Mouse (Mus musculus) layer of hippocampus, postnatal 36 days (tissue): ENCODE data around the gene Med17. TPM values are rescaled to one million over a fixed set of nuclear protein-coding genes. Genes with fewer than 3 reads are reported as not detected.

Source experiments
- DNase-seq, 2 experiments: peaks; one replicate each; pipeline ENCODE4 v3.0.0; 2022
- total RNA-seq, 2 experiments: library from RNA; stranded (reverse); gene quantifications; 2 replicates each; pipeline ENCODE4 v1.2.3; 2021

The Med17 gene
- total RNA-seq, 2 experiments from 2014 or later = 38.9 to 41.9 TPM

DNA sequence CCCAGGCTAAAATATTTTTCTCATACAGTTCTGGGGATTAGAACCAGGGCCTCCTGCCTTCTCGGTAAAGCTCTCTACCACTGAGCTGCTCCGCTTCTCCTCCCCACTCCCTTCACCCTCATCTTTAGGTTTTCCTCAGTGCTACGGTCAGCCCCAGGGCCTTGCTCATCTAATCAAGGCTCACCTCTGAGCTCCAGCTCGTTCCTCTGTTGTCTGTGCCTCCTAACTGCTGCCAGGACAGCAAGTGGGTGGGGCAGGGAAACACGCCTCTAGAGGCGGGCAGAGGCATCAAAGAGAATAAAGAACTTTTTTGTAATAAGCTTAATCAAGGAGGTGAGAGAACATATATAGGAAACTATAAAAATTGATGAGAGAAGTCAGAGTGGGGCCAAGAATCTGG, 8.1 kb upstream of the Med17 start:
- no peak for DNase-seq

GRCm38 (mm10) chr9:15285443-15285842, 5.7 kb upstream of the Med17 start:
- no peak for DNase-seq

DNA sequence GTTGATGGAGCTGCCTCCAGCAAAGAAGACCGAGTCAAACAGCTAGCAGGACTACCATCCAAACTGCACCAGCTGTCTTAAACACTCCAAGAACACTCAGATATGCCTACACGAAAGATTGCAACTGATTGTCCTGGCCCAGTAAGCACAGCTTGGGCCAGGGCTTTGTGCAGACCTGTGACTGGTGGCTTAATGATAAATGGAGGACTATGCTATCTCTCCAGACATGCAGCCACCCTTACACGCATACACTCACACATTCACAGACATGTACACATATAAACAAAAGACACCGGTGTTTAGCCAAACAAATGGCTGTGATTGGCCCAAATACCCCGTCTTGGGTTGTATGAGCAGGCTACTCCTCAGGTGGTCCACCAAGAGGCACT, 754 bp upstream of the Med17 start:
- no peak for DNase-seq

DNA sequence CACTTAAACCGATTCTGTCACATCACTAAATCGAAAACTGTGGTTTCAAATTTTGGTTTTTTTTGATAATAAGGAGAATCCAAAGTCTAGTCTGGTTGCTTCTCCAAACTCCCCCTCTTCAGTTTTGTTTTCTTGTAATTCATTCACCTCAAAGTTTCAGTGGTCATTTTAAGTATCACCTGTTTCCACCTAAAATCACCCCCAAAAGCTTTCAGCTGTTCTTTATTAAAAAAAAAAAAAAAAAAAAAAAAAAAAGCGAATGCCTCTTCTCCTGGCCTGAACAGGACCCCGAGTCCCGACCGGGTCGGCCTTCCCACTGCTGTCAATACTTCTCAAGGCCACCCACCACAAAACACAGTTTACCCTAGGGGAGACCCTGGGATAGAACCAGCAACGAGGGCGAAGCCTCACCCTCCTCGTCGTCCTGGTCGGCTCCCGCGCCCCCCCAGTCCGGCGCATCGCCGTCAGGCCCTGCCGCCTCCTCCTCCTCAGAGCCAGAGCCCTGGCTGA, 537 bp downstream of the Med17 start:
- DNase-seq = no peak

GRCm38 (mm10) chr9:15278343-15278742, 1.4 kb downstream of the Med17 start:
- DNase-seq = no peak

DNA sequence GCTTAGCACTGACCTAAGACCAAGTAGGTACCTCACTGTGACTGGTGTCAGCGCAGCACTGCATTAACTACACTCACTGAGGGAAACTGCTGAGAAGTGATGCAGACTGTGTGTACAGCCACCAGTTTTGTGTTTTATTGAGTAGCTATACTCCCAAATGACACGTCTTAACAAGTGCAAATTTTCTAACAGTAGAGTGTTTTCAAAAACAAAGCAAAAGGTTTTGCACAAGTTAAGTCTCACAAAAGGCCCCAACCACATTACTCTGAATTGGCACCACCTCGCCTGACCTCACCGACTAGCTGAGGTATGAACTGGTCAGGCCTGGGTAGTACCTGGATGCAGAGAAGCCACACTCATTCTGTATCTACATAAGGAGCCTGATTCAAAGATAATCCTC, 2.9 kb downstream of the Med17 start:
- DNase-seq = no peak

GRCm38 (mm10) chr9:15273981-15274380, 5.8 kb downstream of the Med17 start:
- DNase-seq = no peak

DNA sequence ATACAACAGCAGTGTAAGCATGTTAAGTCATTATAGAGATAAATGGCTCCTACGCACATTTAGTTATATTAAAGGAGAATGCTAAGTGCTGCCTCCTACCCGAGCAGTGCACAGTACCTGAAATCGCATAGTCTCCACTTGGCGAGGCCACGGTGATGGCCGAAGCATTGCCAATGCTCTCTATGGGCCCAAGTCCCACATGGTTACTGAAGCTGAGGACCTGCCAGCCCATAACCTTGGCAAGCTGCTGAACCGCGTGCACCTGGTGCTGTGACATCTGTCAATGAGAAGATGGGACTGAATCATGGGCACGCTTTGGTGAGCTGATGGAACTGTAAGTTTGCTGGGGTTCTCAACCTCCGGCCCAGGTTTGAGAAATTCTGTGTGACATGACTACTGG, 16.2 kb downstream of the Med17 start:
- no peak for DNase-seq

DNA sequence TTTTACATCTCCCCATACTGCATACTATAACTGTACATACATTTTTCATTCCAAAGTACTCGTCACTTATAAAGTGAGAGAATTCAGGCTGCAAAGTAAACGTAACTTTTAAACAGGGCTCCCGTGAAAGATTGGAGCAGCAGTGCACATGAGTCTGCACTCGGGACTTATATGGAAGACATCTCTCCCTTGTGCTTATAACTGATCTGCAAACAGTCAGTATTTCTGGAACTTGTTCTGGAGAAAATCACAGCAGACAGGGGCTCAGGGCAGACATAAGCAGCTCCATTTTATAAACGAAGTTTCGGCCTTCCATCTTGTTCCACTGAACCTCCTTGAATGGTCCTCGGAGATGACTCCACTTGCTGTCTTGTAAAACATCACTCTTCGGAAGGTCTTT, 17.8 kb downstream of the Med17 start:
- no peak for DNase-seq

DNA sequence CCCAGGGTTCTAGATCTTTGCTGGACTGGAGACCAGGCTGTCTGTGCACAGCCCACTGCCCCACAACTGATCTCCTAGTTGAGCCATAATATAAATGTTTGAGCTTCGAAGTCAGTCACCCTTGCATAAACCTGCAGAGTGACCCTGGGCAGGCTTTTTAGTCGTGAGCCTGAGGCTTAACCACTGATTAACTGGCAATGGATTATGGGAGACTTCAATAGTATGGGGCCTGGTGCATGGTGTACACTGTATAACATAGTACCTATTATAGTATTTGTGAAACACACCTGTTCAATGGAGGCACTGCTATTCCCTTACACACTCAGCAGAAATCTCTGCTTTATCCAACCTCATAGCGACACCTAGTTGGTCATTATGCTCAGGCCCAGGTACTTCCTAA, 23.5 kb downstream of the Med17 start:
- no peak for DNase-seq

DNA sequence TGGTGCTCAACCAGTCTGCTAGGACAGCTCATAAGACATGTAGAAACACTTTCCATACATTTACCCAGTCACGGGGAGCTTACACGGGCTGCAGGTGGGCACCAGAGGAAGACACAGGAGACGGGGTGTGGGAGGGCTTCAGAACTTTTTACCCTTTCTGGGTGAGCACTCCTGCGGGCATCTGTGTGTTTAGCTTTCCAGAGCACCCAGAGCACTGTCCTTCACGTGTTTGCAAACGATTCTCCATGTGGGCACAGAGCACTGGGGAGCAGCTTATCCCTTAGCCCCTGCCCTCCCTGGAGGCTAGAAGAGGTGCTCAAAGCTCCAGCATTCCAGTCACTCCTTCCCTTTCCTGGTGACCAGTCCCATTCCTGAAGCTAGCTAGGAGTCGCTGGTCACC, 25.2 kb downstream of the Med17 start:
- DNase-seq = no peak

GRCm38 (mm10) chr9:15252196-15252595, 27.5 kb downstream of the Med17 start:
- no peak for DNase-seq

DNA sequence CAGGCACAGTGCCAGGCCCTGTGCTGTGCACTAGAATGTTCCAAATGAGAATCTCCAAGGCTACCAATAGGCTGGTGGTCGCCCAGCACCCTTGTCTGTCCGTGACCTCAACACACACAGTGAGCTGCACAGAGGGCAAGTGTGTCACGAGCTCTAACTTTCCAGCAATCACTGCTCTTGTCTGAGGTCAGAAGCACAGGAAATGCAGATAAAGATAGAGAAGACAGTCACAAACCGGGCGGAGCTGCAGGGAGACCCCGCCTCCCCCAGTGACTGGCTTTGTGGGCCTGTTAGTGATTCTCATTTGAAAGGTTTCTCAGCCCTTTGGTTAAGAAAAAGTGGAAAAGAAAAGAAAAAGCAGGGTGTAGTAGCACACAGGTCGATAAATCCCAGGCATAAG, 29.4 kb downstream of the Med17 start:
- DNase-seq = no peak

DNA sequence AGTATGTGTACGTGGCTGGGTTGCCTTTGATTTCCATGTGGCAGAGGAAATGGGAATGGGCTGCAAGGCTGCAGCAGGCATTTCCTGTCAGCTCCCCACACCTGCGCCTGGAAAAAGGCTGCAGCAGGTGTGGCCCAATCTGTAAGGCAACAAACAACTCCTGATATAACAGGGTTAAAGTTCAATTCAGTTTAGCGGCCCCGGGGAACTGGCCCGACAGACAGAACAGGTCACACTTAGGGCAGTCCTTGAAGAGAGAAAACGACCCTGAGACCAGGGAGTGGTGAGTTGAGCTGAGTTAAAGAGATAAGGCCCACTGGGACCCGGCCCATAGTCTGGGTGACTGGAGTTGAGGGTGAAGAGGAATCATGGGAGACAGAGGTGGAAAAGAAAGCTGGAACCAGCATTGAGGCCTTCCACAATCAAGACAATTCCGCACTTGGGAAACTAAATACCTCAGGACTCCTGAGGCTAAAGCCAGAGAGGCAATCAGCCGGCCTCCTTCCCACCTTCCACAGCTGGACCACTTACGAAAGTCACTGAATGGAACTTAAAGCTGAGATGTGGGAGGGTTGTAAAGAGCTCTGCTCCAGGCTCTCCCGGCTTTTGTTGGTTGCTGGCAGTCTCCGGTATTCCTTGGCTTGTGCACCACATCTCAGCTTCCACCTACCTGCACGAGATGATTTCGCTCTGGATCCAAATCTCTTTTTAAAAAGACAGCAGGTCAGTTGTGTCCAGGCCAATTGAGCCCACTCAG, 34.2 kb downstream of the Med17 start:
- no peak for DNase-seq

DNA sequence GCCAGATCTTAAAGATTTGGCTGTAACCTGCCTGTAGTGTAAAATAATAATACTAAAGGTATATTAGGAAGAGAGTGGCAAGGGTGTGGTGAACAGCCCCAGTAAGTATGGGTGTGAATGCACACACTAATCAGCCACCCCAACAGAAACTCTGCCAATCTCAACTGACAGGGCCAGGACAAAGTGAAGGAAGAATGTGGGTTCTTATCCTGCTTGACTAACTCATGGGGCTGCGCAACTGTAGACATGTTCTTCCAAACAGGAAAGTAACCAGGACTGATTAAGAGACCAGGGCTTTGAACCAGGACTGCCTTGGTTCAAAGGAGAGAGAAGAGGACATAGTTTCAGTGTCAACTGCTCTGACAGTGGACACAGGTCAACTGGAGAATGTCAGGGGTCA, 37.6 kb downstream of the Med17 start:
- DNase-seq = no peak

GRCm38 (mm10) chr9:15241596-15241939, 38.2 kb downstream of the Med17 start:
- peak in 1 of 2 experiments; percentile 26 for DNase-seq

- DNase-seq = no peak
These were observed 38.7 kb downstream of the Med17 start for GRCm38 (mm10) chr9:15240863-15241595.

- no peak for DNase-seq
These were observed 39.7 kb downstream of the Med17 start for GRCm38 (mm10) chr9:15240006-15240405.

DNA sequence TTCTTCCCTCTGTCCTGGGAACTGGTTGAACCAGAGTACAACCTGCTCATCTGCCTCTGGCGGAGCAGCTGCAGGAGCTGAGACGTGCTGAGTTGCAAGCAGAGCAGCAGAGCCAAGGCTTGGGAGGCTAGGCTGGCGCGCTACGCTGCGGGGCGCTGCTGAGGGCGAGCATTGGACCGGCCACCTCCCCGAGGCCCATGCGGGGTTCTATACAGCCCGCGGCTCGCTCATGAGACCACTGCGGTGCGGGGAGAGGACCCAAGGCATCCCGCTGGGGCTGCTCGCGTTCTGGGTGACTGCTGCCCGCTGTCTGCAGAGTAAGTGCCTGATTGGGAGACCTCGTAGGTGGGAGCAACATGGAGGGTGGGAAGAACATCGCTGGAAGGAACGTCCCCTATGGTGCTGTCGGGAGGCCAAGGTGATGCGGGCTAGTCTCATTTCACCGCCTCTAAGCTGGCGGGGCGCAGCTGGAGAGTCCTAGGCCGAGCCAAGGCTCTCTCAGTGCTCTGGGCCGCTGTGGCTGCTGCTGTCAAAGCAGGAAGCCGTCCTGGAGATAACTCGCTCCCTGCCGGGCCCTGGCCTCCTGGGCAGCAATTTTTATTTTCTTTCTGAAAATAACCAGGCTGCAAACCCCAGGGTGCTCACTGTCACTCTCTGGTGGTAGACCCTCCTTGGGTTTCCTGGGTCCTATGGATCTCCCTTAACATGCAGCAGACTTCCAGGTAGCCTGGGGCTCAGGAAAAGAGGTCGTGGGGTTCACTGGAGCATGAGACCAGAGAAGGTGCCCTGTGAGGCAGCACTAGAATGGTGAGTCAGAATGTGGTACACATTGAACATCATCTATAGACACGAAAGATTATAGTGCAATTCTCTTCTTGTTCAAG, 40.4 kb downstream of the Med17 start, which contains the start of gene Vstm5:
TSS of gene Vstm5 (plus strand) at position 4 of the 884 bp plus-strand sequence.
- peak; percentile 23 to 38 for DNase-seq

- DNase-seq = no peak
These were observed 41.3 kb downstream of the Med17 start for GRCm38 (mm10) chr9:15238297-15238990.

DNA sequence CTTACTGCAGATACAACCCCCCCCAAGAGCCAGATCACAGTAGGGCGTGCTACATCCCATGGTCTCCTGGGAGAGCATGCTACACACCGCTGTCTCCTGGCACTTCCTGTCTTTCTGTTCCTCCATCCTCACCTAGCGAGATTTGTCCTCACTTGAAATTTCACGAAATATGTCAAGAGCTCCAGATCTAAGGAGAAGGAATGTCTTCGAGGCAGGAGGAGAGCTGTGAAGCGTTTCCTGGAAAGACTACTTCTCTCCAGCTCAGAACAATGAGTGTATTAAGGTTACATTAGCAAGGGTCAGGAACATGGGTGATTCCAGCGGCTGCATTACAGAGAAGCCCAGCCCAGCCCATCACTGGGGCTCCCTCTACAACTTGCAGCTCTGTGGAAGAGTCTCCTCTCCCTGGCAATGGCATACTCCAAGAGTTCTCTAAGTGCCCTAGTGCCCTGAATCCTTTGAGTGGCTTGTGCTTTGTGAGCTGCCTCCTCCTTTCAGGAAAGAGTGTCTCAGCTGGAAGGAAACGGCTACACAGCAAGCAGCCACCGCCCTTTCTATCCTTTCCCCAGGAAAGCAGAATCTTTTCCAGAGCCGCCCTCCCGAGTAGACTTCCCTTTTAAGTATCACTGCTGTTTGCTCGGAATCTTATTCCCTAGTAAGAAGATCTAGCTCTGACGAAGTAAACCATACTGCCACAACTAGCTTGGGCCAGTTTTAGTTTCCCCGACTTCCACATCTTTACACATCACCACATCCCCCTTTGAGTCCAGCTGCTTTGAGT, 42.0 kb downstream of the Med17 start:
- DNase-seq = no peak
